Mouse (Mus musculus): ENCODE measurements around the gene Myo3b. TPM values are rescaled to one million over a fixed set of nuclear protein-coding genes. Genes with fewer than 3 reads are reported as not detected.

Gene Myo3b
- total and polyA plus RNA-seq, 2 experiments = not detected

DNA sequence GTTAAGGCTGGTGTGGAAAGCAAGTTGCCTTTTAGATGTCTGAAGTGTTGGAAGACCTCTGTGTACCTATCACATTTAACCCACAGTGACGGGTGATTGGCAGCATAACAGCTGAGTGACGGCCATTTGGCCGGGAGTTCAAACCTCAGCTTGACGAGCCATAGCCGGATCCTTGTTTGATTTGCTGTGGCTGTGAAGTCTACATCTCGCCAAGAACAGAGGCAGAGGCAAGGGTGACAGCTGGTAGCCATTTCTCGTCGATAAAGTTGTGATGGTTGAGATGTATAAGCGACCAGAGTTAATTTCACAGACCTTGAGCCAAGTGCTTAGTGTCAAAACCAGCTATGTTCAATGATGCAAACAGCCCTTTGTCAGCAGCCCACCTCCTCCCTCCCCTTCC is 283.8 kb downstream of the Myo3b start:
- 73% methylated on average over 9 of the region's 9 CpGs for WGBS

GRCm38 (mm10) chr2:70327602-70328001 is 288.7 kb downstream of the Myo3b start:
- H3K9ac ChIP-seq (ENCODE audit: low read depth, low read length) = no peak overlapping the region
- H3K36me3 ChIP-seq (ENCODE audit: control insufficient read depth, insufficient read depth, low read length) = no peaks in the 10 kb centered on the region
- DNase-seq (ENCODE audit: extremely low read depth, low read depth, low spot score) = no peak
- WGBS = 84% methylated on average over 11 of the region's 11 CpGs
- no peaks in the 10 kb centered on the region for H3K27me3 ChIP-seq (ENCODE audit: control insufficient read depth, insufficient read depth, low read length)
- no peak overlapping the region for H3K27ac ChIP-seq (replicated peaks; ENCODE audit: insufficient read depth, low read depth, low read length)
- TF ChIP-seq POLR2A (IDR thresholded peaks at IDR 0.05; ENCODE audit: extremely low read depth, insufficient read depth, low read length) = no peak
- TF ChIP-seq CTCF (IDR thresholded peaks at IDR 0.05; ENCODE audit: low read depth, low read length) = no peak
- no peaks in the 10 kb centered on the region for H3K4me1 ChIP-seq (ENCODE audit: control insufficient read depth, insufficient read depth, low read length)
- no peak overlapping the region for H3K4me3 ChIP-seq (ENCODE audit: insufficient read depth, low read depth, low read length)
- H3K79me2 ChIP-seq (ENCODE audit: control insufficient read depth, insufficient read depth, low read length) = no peaks in the 10 kb centered on the region

More for the DNA sequence above, 283.8 kb downstream of the Myo3b start:
- Histone ChIP-seq H3K27ac (replicated peaks; ENCODE audit: insufficient read depth, low read depth, low read length) (no peak overlapping the region), H3K36me3 (ENCODE audit: control insufficient read depth, insufficient read depth, low read length) (no peaks in the 10 kb centered on the region), H3K9ac (ENCODE audit: low read depth, low read length) (no peak overlapping the region), H3K4me3 (ENCODE audit: insufficient read depth, low read depth, low read length) (no peak overlapping the region), H3K27me3 (ENCODE audit: control insufficient read depth, insufficient read depth, low read length) (no peaks in the 10 kb centered on the region), H3K4me1 (ENCODE audit: control insufficient read depth, insufficient read depth, low read length) (no peaks in the 10 kb centered on the region), H3K79me2 (ENCODE audit: control insufficient read depth, insufficient read depth, low read length) (no peaks in the 10 kb centered on the region)
- no peak for TF ChIP-seq CTCF (IDR thresholded peaks at IDR 0.05; ENCODE audit: low read depth, low read length)
- TF ChIP-seq POLR2A (IDR thresholded peaks at IDR 0.05; ENCODE audit: extremely low read depth, insufficient read depth, low read length) = no peak
- DNase-seq (ENCODE audit: extremely low read depth, low read depth, low spot score) = no peak

GRCm38 (mm10) chr2:70332905-70333304 is 294.0 kb downstream of the Myo3b start:
- Histone ChIP-seq H3K36me3 (ENCODE audit: control insufficient read depth, insufficient read depth, low read length) (no peaks in the 10 kb centered on the region), H3K79me2 (ENCODE audit: control insufficient read depth, insufficient read depth, low read length) (no peaks in the 10 kb centered on the region), H3K4me1 (ENCODE audit: control insufficient read depth, insufficient read depth, low read length) (peaks cover 11% of the 10 kb centered on the region), H3K27me3 (ENCODE audit: control insufficient read depth, insufficient read depth, low read length) (no peaks in the 10 kb centered on the region), H3K9ac (ENCODE audit: low read depth, low read length) (no peak overlapping the region), H3K4me3 (ENCODE audit: insufficient read depth, low read depth, low read length) (no peak overlapping the region), H3K27ac (replicated peaks; ENCODE audit: insufficient read depth, low read depth, low read length) (no peak overlapping the region)
- DNase-seq (ENCODE audit: extremely low read depth, low read depth, low spot score) = no peak
- 94% methylated on average over 6 of the region's 6 CpGs for WGBS
- no peak for TF ChIP-seq POLR2A (IDR thresholded peaks at IDR 0.05; ENCODE audit: extremely low read depth, insufficient read depth, low read length)
- TF ChIP-seq CTCF (IDR thresholded peaks at IDR 0.05; ENCODE audit: low read depth, low read length) = no peak

DNA sequence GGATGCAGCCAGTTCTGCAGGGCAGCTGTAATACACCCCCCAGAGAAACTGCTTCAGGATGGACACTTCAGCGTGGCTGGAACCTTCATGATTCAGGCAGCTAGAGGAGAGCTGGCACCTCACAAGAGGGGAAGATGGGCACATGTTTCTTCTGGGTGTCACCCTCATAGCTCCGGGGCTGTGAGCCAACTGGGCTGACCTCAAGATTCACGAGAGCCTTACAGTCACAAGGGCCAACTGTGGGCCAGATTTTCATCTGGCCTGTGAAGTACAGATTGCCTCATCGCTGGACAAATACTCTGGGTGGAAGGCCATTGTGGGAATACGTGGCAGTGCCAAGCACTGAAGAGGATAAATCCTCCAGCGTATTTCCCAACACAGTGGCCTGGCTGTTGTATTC is 294.6 kb downstream of the Myo3b start:
- TF ChIP-seq CTCF (IDR thresholded peaks at IDR 0.05; ENCODE audit: low read depth, low read length) (no peak), POLR2A (IDR thresholded peaks at IDR 0.05; ENCODE audit: extremely low read depth, insufficient read depth, low read length) (no peak)
- no peak overlapping the region for H3K9ac ChIP-seq (ENCODE audit: low read depth, low read length)
- H3K27ac ChIP-seq (replicated peaks; ENCODE audit: insufficient read depth, low read depth, low read length) = no peak overlapping the region
- peaks cover 11% of the 10 kb centered on the region for H3K4me1 ChIP-seq (ENCODE audit: control insufficient read depth, insufficient read depth, low read length)
- H3K27me3 ChIP-seq (ENCODE audit: control insufficient read depth, insufficient read depth, low read length) = no peaks in the 10 kb centered on the region
- WGBS = 15% methylated on average over 6 of the region's 6 CpGs
- no peak overlapping the region for H3K4me3 ChIP-seq (ENCODE audit: insufficient read depth, low read depth, low read length)
- no peaks in the 10 kb centered on the region for H3K79me2 ChIP-seq (ENCODE audit: control insufficient read depth, insufficient read depth, low read length)
- H3K36me3 ChIP-seq (ENCODE audit: control insufficient read depth, insufficient read depth, low read length) = no peaks in the 10 kb centered on the region
- peak; percentile 97 for DNase-seq (ENCODE audit: extremely low read depth, low read depth, low spot score)

GRCm38 (mm10) chr2:70336551-70336950 is 297.6 kb downstream of the Myo3b start:
- Histone ChIP-seq H3K9ac (ENCODE audit: low read depth, low read length) (no peak overlapping the region), H3K27ac (replicated peaks; ENCODE audit: insufficient read depth, low read depth, low read length) (no peak overlapping the region)
- no peak for DNase-seq (ENCODE audit: extremely low read depth, low read depth, low spot score)

GRCm38 (mm10) chr2:70337208-70337611 is 298.3 kb downstream of the Myo3b start:
- Histone ChIP-seq H3K36me3 (ENCODE audit: control insufficient read depth, insufficient read depth, low read length) (no peaks in the 10 kb centered on the region), H3K4me1 (ENCODE audit: control insufficient read depth, insufficient read depth, low read length) (peaks cover 11% of the 10 kb centered on the region), H3K9ac (ENCODE audit: low read depth, low read length) (no peak overlapping the region), H3K79me2 (ENCODE audit: control insufficient read depth, insufficient read depth, low read length) (no peaks in the 10 kb centered on the region), H3K27ac (replicated peaks; ENCODE audit: insufficient read depth, low read depth, low read length) (no peak overlapping the region), H3K27me3 (ENCODE audit: control insufficient read depth, insufficient read depth, low read length) (no peaks in the 10 kb centered on the region), H3K4me3 (ENCODE audit: insufficient read depth, low read depth, low read length) (no peak overlapping the region)
- TF ChIP-seq POLR2A (IDR thresholded peaks at IDR 0.05; ENCODE audit: extremely low read depth, insufficient read depth, low read length) (no peak), CTCF (IDR thresholded peaks at IDR 0.05; ENCODE audit: low read depth, low read length) (no peak)
- WGBS = 8% methylated on average over 7 of the region's 7 CpGs
- DNase-seq (ENCODE audit: extremely low read depth, low read depth, low spot score) = peak; percentile 93

More at GRCm38 (mm10) chr2:70336551-70336950, 297.6 kb downstream of the Myo3b start:
- Histone ChIP-seq H3K27me3 (ENCODE audit: control insufficient read depth, insufficient read depth, low read length) (no peaks in the 10 kb centered on the region), H3K36me3 (ENCODE audit: control insufficient read depth, insufficient read depth, low read length) (no peaks in the 10 kb centered on the region), H3K4me1 (ENCODE audit: control insufficient read depth, insufficient read depth, low read length) (peaks cover 11% of the 10 kb centered on the region), H3K79me2 (ENCODE audit: control insufficient read depth, insufficient read depth, low read length) (no peaks in the 10 kb centered on the region), H3K4me3 (ENCODE audit: insufficient read depth, low read depth, low read length) (no peak overlapping the region)
- 76% methylated on average over 6 of the region's 6 CpGs for WGBS
- no peak for TF ChIP-seq CTCF (IDR thresholded peaks at IDR 0.05; ENCODE audit: low read depth, low read length)
- TF ChIP-seq POLR2A (IDR thresholded peaks at IDR 0.05; ENCODE audit: extremely low read depth, insufficient read depth, low read length) = no peak

Data from liver, adult 2 months (tissue).